Mouse (Mus musculus) CD8-positive naive resting alpha-beta T cell, adult 2 months (primary cell): Measurements from ENCODE around the gene Olfr1416.
"Not testable (repeated sequence)": the region's sequence is repeated elsewhere in the genome, so short reads cannot be mapped to it uniquely, and the experiment has no call there.

Experiments
- DNase-seq, 2 experiments: peaks; one replicate each; pipeline ENCODE4 v3.0.0; 2022; ENCODE audit warnings: low read depth in 2 of 2, low spot score in 2 of 2

Gene Olfr1416

DNA sequence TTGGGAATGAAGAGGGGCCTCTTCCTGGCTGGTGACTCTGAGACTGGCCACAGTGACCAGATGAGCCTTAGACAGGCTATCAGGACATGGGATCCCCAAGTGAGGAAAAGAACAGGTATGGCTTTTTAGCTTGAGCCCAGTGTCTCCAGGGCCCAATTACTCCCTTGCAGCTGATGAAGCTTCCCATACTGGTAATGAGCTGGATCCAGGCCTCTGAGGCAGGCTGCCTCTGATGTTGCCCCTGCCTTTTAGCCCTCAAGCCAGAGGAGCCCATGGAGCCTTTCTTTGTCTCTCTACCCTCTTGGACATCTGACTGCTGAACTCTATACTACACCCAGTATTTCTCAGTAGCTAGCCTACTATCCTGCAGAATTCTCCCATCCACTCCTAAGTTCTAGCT lies at the start of gene Olfr1416:
Olfr1416 (minus strand) TSS at position 101 of the 400 bp plus-strand sequence.
- no peak for DNase-seq

DNA sequence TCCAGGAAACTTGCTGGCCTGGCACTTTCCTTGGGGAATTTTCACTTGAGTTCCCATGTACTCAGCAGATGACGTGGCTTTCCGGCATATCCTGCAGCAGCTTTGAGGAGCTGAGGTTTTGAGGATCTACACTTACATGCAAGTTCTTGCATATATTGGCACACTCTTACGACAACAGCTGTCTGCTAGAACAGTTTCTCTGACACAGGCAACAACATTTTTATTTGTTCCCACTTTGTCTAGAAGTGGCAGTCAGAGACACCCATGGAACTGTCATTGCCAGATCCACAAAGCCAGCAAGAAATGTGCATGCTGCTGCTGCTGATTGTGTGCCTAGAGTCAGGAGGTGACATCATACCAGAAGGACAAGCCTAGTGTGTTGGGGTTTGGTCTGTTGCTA lies 38.9 kb upstream of the Olfr1416 start:
- DNase-seq = no peak

DNA sequence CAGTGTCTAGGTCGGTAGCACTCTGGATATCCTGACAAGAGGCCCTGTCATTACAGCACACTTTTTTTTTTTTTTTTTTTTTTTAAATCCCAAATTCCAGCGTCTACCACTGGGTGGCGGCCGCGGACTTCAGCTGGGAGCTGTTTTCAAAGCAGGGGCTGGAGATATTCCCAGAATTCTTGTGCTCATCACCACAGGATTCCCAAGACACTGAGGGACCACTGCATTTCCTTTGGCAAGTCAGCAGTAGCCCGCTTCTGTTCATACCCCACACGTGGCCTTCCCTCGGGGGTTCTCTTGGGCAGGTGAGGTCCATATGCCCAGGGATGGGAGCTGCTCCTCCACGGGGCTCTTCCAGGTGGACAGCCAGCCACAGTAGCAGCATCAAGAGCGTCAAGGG lies 36.5 kb upstream of the Olfr1416 start:
- no peak for DNase-seq

DNA sequence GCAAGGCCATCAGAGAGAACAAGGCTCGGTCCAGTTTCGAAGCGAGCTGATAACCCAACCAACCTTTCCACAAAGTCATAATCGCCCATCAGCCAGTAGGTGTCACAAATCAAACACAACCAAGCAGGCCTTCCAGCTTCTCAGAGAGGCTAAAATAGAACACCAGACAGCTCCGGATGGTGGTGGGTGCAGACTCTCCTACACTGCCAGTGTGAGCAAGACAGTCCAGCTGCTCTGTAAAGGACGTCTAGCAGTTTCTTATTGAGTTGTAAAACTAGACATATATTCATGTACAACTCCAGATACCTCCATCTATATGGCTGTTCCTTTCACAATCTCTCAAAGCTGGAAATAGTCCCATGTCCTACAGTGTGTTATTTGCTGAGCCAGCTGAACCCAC lies 34.1 kb upstream of the Olfr1416 start:
- DNase-seq = no peak

DNA sequence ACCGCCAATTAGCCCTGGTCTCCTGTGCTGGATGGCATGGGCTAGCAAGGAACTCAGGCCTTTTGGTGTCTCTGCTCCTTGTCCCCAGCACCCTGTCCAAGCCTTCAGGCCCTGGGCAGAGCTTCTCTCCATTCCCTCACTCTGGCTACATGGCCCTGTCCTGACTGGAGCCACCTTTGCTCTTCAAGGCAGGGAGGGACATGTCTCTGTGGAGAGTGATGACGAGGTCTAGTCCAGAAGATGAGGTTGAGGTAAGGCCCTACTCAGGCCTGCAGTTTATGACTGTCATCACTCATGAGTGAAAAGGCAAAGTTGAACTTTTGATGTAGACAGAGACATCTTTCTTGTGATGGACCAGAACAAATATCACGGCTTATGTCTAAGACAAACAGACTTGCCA lies 33.6 kb upstream of the Olfr1416 start, which contains the start of gene Olfr1414:
Olfr1414 (minus strand) TSS at position 101 of the 400 bp plus-strand sequence.
- no peak for DNase-seq

DNA sequence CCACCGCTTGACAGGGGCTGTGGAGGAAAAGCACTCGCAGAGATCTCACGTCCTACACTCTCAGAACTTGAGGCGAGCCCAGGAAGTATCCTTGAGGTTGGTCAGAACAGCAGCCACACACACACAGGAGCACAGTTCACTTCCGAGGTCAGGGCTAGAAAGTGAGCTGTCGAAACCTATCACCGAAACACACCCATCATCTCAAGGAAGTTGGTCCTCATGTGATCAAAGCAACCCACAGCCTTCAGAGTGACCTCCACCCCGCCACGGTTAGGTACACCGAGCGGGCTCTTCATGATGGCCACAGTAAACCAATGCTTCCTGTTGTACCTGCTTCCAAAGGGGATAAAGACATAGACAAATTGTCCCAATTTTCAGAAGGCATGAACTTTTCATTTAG lies 30.5 kb upstream of the Olfr1416 start:
- no peak for DNase-seq

DNA sequence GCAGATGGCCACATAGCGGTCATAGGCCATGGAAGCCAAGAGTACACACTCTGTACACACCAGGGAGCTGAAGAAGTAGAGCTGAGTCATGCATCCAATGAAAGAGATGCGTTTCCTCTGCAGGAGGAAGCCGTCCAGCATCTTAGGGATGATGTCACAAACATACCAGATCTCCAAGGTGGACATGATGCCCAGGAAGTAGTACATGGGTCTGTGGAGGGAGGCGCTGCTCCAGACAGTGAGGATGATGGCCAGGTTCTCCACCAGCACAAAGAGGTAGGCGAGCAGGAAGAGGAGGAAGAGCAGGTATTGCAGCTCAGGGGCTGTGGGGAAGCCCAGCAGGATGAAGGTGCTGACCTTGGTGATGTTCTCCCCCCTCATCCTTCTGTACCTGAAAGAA lies 26.7 kb upstream of the Olfr1416 start:
- not testable (repeated sequence) for DNase-seq

DNA sequence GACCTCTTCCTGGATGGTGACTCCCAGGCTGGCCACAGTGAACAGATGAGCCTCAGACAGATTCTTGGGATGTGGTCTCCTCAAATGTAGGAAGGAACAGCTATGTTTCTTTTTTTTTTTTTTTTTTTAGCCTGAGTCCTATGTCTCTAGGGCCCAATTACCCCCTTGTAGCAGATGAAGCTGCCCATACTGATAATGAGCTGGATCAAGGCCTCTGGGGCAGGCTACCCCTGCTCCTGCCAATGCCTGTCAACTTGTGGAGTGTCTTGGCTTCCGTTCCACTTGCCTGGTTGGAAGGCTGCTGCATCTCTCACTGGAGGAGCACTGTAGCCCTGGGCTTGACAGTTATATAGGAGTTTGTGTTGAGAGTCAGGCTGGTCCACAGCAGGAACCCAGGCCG lies 11.1 kb upstream of the Olfr1416 start, which contains the start of gene Olfr1415:
Olfr1415 (minus strand) TSS at position 101 of the 400 bp plus-strand sequence.
- DNase-seq = no peak

DNA sequence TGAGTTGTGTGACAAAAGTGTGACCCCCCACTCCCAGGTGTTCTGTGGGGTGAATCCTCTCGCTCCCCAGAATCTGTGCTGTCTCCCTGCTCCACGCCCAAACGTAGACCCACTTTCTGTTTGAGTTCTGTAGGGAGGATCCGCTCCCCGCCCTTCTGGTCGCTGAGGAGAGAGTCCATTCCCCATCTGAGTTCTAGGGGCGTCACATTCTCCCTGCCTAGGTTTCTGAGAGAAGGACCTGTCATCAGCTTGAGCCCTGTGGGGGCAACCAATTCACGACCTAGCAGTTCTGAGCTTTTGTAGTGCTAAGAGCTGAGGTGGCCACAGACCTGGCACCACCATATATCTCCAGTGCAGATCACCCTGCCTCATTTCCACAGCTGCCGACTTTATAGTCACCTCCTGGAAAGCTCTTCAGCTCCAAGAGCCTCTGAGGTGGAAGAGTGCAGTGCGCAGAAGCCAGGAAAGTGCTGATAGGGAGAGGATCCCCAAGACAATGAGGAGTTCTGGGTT lies 10.8 kb downstream of the Olfr1416 start:
- no peak for DNase-seq

DNA sequence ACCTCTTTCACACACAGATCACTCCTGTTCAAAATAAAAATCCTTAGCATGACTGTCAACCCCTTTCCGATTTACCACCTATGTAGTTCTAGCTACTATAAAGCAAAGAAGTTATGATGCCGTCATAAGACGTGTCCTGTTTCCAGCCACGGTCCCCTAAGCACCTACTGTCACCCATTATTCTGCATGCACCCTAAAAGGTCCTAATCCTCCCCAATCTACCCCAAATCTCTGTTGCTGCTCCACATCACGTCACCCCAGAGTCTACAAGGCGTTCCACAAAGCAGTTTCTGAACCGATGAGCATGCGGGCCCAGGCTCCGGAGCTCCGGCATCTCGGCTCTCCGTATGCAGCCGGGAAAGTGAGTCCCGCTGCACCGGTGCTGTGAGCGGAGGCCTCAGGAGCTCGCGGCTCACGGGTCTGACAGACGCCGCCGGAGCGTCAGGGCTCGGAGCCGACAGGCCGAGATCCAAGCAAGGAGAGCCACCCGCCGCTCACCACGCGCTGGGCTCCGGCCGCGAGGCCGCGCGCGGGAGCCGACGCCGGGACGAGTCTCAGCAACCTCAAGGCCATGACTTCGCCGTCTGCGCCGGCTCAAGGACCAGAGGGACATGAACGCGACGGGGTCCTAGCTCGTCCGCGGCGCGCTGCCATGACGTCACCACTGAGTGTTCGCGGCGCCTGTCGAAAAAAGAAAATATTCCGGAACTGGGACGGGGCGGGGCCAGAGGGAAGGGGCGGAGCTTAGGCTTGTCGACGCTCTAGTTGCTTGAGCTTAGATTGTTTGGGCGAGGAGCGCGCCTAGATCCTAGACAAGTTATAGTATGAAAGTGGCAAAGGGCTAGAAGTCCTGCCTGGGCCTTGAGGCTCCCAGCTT lies 11.5 kb downstream of the Olfr1416 start, which contains the start of gene Ndufa10:
Ndufa10 (minus strand) TSS at position 696 of the 877 bp plus-strand sequence.
- peak; percentile 95 to 97 for DNase-seq

DNA sequence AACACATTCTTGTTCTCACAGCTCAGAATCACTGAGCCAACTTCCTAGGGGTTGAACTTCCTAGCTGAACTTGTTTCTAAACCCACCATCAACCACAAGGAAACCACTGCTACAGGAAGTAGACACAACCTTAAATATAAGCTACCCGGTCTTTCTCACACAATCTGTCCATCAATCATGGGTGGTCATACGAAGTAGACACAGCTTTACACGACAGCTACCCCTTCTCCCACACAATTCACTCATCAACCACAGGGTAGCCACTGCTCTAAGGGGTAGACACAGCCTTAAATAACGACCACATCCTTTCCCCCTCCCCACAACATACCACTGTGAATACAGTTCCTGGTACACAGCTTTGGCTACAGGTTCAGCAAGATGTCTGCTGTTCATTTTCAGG lies 16.0 kb downstream of the Olfr1416 start:
- DNase-seq = peak; percentile 35 to 56

DNA sequence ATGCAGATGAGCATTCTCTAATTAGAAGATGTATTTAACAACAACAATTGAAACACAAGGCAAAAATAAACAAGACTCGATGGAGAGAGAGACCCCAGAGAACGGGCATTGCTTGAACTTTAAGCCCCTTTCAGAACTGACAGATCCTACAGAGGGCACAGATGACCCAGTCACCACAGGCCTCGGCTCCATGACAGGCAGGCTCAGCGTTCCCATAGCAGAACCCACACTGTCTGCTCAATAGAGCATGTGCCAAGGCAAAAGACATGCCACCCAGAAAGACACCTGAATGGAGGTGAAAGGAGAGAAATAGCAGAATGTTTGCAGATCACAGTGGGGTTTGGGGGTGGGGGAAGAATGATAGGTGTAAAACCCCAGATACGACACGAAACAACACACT lies 26.5 kb downstream of the Olfr1416 start:
- DNase-seq = no peak

DNA sequence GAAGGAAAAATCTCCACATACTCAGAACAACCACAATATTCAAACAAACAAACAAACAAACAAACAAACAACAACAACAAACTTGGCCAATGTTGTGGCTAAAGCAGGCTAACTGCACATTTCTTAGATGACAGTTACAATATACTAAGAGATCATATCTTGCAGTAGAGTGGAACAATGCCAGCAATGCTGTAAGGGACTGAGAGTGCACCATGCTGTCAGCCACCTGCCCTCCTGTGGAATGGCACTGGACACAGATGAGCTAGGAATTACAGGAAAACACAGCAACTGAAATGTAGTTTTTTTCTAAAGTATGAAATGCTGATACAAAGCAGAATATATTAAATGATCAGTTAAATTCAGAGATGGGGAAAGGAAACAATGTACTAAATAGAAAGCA lies 27.2 kb downstream of the Olfr1416 start:
- DNase-seq = no peak

DNA sequence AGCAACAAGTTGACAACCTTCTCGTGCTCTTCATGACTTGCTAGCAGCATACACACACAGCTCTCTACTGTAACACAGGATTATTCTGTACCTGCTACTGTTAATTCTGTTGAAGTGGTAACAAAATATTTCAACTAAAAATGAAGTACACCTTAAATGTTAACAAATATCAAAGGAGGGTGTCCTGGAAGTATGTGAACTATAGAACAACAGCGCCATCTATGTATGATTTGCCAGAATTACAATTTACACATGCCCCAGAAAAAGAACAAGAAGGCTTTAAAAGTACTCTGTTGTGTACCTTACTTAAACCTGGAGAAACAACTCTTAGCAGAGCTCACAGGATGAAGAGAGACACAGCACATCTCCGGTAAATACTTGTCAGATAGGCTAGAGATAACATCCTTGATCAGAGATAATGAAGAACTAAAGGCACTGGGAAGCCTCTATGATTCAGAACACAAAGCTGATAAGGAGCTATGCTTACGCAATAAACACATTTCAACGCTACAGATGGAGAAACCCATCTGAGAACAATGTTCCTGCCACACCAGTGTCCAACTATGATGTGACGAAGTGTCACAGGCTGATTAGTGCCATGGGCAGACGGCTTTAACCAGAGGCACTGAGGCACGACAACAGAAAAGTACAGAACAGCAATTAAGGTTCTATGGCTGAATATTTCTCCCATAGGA lies 31.0 kb downstream of the Olfr1416 start:
- DNase-seq = peak in 1 of 2 experiments; percentile 16

DNA sequence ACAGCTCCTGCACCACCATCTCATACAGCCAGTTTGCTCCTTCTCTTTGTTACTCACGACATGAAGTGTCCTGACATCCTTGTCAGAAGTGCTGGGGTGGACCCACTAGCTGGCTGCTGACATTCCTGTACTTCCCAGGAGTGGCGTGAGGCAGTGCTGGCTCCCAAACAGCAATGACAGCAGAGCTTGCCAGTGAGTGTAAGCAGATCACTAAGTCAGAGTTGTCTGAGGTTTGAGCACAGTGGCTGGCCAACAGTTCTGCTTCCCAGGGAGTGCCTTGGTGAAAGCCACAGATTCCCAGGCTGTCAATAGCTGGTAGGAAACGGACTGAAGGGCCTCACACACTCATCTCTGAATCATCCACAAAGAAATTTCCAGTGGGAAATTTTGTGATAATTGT lies 36.6 kb downstream of the Olfr1416 start:
- DNase-seq = no peak

DNA sequence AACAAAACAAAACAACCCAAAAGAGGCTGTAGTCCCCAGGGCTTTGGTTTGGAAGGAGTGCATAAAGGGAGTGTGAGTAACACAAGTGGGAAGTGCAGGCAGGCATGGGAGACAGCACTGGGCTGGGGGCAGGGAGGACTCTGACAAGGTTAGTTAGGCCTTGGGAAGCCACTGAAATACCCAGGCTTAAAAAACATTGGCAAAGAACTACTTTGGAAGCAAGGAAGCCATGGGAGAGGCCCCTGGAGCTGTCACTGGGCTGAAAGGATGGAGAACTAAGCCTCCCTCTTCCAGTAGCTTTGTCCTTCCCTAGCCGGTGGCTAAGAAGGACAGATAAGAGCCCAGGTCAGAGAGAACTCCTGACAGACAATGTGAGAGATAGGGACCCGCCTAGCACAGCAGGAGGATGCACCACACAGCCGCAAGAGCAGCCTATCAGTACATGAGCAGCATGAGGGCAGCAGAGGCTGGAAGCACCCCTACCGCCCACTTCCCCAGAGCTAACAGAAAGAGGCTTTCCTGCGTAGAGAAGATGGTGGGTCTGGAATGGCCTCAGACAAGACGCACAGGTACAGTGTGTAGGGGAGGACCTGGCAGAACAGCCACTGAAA lies 43.4 kb downstream of the Olfr1416 start:
- DNase-seq = no peak

DNA sequence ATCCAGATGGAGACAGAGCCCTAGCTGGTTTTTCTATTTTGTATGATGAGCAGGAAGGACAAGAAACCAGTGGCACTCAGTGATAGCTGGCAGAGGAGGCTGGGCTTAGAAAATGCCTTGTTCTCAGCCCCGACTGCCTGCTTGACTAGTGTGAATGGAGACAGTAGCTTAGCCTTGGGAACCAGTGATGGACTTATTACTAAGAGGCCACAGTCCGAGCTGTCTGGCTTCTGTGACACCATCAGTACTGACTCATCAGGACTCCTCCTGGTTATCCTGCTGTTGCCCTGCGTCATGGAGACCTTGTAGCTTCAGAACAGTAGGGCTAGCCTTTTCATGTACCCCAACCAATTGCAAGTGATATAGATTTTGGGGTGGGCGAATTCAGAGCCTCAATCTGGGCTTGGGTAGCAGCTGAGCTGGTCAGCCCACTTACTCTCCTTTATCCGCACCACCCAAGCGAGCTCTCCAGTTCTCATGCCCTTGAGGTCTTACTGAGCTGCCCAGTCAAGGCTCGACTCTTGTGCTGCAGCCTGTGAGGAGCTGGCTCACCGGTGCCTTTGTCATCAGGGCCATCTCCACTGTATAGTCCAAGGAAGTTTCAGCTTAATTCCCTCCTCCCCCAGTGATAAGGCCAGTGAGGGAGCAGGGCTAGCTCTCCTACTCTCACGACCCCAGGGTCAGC lies 44.7 kb downstream of the Olfr1416 start:
- DNase-seq = no peak

DNA sequence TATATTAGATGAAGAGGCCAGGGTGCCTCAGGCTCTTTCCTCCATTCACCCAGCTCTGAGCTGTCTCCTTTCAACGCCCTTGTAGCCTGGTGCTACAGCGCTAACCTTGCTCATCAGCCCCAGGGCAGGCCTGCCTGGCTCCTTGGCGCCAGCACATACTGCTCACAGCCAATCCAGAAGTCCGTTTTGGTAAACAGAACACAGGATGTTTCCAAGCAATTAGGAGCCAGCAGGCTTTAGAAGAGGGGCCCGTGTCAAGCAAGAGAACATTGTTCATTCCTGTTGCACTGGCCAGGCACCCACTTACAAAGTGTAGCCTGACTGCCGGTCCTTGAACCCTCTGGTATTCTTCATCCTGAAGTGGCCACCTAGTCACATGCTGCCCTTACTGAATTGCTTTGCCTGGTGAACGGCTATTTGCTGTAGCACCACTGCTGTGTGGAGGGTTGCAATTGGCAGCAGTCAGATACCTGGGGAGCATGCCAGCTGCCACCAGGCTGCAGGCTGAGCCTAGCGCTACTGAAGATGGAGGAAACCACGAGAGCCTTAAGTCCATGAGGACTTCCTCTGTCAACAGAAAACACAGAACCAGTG lies 47.1 kb downstream of the Olfr1416 start:
- DNase-seq = no peak

DNA sequence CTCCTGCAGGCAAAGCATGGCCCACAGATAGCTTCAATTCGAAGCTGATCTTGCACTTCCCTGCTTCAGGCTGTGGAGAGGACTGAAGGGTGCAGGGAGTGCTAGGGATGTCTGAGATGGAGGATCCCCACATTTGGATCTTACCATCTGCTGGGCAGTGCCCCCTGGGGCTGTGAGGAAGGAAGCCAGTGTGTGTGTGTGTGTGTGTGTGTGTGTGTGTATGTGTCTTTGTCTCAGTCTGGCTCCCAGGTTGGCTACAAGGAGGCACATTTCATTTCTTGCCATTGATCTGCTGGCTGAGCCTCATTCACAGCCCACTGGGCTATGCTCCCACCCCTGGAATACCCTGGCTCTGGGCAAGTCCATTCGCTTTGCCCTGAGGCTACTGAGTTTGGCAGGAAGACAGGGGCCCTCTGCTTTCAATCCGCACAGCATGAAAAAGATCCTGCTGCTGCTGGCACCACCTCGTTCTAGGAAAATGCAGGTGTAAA lies 48.0 kb downstream of the Olfr1416 start:
- DNase-seq = no peak

DNA sequence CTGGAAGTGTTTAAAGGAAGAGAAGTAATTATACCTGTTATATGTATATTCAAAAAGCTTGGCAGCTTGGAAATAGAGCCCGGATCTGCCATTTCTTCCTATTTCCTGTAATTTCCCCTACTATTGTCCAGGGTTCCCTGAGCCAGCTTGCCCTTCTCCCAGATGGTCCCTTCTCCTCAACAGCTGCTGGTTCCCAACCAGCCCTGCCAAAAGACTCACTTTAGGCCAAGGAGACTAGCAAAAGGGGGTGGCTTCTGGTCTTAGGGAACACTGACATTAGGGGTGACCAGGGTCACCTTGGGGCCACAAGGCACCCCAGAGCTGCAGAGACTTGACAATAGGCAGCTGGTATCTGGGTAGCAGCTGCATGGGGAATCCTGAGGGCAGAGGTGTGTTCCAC lies 49.9 kb downstream of the Olfr1416 start:
- no peak for DNase-seq
